Mouse (Mus musculus) forebrain, embryonic 15.5 days (tissue): ENCODE results near the gene Hspa5. TPM values are rescaled to one million over a fixed set of nuclear protein-coding genes. Genes with fewer than 3 reads are reported as not detected.

ENCODE experiments used
- ATAC-seq: fragments of 200-750 bp; cut with Nextera tagmentation; replicated peaks from 2 replicates; pipeline ENCODE4 v1.8.0; 2017; ENCODE audit warnings: mild to moderate bottlenecking, moderate TSS enrichment, moderate library complexity
- H3K27ac ChIP-seq: fragments of 300-500 bp; sonication (generic); replicated peaks from 2 replicates; pipeline ENCODE4 v1.5.1; 2015; ENCODE audit warnings: mild to moderate bottlenecking, inconsistent platforms
- H3K27me3 ChIP-seq: fragments of 300-500 bp; sonication (generic); 2 replicates; pipeline ENCODE4 v1.6.1; 2015; ENCODE audit warnings: inconsistent platforms
- H3K36me3 ChIP-seq: fragments of 300-500 bp; sonication (generic); 2 replicates; pipeline ENCODE4 v1.6.1; 2015; ENCODE audit warnings: mild to moderate bottlenecking, inconsistent platforms
- H3K4me1 ChIP-seq: fragments of 300-500 bp; sonication (generic); 2 replicates; pipeline ENCODE4 v1.6.1; 2015; ENCODE audit warnings: inconsistent platforms
- H3K4me2 ChIP-seq: fragments of 300-500 bp; sonication (generic); replicated peaks from 2 replicates; pipeline ENCODE4 v1.6.1; 2015; ENCODE audit warnings: mild to moderate bottlenecking, inconsistent platforms
- H3K4me3 ChIP-seq: fragments of 300-500 bp; sonication (generic); 2 replicates; pipeline ENCODE4 v1.5.1; 2015; ENCODE audit warnings: mild to moderate bottlenecking, inconsistent platforms
- H3K9ac ChIP-seq: fragments of 300-500 bp; sonication (generic); replicated peaks from 2 replicates; pipeline ENCODE4 v1.6.1; 2015; ENCODE audit warnings: mild to moderate bottlenecking, inconsistent platforms
- H3K9me3 ChIP-seq: fragments of 300-500 bp; sonication (generic); 2 replicates; pipeline ENCODE4 v1.6.1; 2016; ENCODE audit warnings: inconsistent platforms
- WGBS: fragments of 180-500 bp; shearing (Covaris S2); methylation state at CpG from one replicate; pipeline ENCODE4 v1.1.7; 2015; ENCODE audit warnings: mixed read lengths; 5-methylcytosine and 5-hydroxymethylcytosine counted together
- polyA plus RNA-seq: library from polyadenylated mRNA; unstranded; fragments of >200 nt; fragmentation: Nextera tagmentation; extraction: Ambion mirVana; gene quantifications from 2 replicates; pipeline ENCODE4 v1.2.1, GENCODE M21; 2015

The Hspa5 gene
- polyA plus RNA-seq, 1 experiment from 2014 or later, result 395 TPM

DNA sequence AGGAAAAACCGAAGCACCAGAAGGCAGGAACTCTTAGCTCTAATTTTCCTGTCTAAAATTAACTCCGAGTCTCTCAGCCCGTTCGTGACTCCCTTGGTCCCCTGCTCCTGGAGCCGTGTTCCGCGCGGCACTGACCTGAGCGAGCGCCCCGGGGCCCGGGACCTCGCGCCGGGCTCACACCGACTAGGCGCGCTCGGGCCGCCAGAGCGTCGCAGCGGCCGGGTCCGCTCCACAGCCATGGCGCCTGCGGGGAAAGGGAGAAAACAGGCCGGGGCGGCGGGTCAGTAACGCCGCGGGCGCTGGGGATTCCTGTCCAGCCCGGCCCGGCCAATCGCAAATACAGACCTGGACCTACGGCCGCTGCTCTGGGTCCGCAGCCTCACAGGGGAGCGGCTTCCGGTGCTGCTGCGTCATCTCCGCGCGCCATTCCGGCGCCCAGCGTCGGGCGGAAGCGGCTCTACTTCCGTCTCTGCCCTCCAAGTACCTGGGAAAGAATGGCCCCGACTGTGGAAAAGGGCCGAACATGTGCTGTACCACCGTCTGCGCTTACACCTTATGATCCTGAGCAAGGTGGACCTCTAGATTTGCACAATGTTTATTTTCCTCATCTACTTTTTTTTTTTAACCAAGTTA is 54.2 kb downstream of the Hspa5 start, which contains the start of gene Fbxw2:
Gene Fbxw2 (minus strand): TSS at position 485 of the 633 bp plus-strand sequence.
- peaks cover 27% of the 10 kb centered on the region for H3K4me1 ChIP-seq
- H3K27ac ChIP-seq, result peak within 1 kb of the TSS; percentile 78
- under 1% methylated on average over 56 of the region's 57 CpGs for WGBS
- H3K9me3 ChIP-seq, result no peaks in the 10 kb centered on the region
- peak; percentile 97 for ATAC-seq
- H3K9ac ChIP-seq, result peak within 1 kb of the TSS; percentile 94
- peaks cover 15% of the 10 kb centered on the region for H3K36me3 ChIP-seq
- H3K4me3 ChIP-seq, result peak within 1 kb of the TSS; percentile 99
- H3K4me2 ChIP-seq, result peak within 1 kb of the TSS; percentile 88
- H3K27me3 ChIP-seq, result no peaks in the 10 kb centered on the region

DNA sequence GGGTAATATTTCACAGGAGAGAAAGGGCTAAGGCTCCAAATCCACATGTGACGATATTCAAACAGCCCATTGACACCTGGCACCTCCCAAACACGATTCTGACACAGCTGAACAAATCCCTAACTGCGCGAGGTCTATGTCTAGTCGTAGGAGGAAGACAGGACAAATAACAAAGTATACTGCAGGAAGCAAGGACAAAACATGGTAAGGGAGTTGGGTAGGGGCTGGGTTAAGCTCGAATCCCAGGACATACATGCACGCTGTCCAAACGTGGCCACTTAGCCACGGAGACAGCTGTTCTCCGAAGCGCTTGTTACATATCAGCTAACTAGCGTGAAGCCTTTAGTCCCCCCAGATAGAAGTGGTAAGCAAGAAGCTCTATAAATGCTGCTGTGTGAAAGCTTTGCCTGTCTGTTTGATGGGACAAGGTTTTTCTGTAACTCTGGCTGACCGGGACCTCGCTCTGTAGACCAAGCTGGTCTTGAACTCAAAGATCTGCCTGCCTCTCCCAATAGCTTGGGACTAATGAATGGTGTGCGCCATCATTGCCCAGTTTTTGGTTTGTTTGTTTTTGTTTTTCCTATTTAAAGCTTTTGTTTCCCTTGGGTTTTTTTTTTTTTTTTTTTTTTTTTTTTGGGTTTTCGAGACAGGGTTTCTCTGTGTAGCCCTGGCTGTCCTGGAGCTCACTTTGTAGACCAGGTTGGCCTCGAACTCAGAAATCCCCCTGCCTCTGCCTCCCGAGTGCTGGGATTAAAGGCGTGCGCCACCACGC is 54.9 kb downstream of the Hspa5 start:
- H3K4me3 ChIP-seq, result peak overlapping the region; percentile 99
- H3K27ac ChIP-seq, result peak overlapping the region; percentile 78
- peak overlapping the region; percentile 94 for H3K9ac ChIP-seq
- WGBS, result 35% methylated on average over 20 of the region's 21 CpGs
- peak overlapping the region; percentile 88 for H3K4me2 ChIP-seq
- no peaks in the 10 kb centered on the region for H3K9me3 ChIP-seq
- no peaks in the 10 kb centered on the region for H3K27me3 ChIP-seq
- peaks cover 11% of the 10 kb centered on the region for H3K36me3 ChIP-seq
- H3K4me1 ChIP-seq, result peaks cover 27% of the 10 kb centered on the region
- ATAC-seq, result peak; percentile 39

Other genes starting within 250 kb of the Hspa5 start
- gene Gapvd1, start 16.7 kb upstream of the Hspa5 start, polyA plus RNA-seq, result 122 and 134 TPM in 2 replicates
- 25.5 and 30.8 TPM in 2 replicates for gene Rabepk, start 27.9 kb downstream of the Hspa5 start, polyA plus RNA-seq
- 111 and 113 TPM in 2 replicates for gene Fbxw2, start 54.3 kb downstream of the Hspa5 start, polyA plus RNA-seq
- gene Gm34653, start 61.0 kb downstream of the Hspa5 start, polyA plus RNA-seq, result not detected in 2 replicates
- gene Cutal, start 102.4 kb downstream of the Hspa5 start, polyA plus RNA-seq, result 0.15 and 0.24 TPM in 2 replicates
- gene Psmd5, start 103.0 kb downstream of the Hspa5 start, polyA plus RNA-seq, result 101 and 108 TPM in 2 replicates
- 5.2 and 6.5 TPM in 2 replicates for gene Phf19, start 142.1 kb downstream of the Hspa5 start, polyA plus RNA-seq
- gene Traf1, start 189.8 kb downstream of the Hspa5 start, polyA plus RNA-seq, result 0.46 and 1.6 TPM in 2 replicates